Mouse (Mus musculus): ENCODE results near the gene Srrd.

Srrd gene

DNA sequence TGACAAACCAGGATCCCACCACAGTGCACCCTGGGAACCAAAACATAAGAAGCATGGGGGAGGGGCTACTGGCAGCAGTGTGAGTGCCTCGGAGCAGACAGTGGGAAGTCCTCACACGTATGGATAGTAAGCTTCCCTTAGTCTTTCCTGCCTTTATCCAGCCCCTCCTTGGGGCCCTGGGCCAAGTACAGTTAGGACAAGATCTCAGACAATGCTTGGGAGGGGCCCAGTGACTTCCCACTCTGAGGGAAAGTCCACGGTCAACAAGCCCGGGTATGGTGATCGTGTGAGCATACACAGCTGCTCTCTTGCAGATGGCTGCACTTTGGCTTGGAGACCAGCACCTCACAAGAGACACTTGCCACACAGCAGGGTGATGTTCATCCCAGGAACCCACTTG is 25.5 kb downstream of the Srrd start:
- no peak for DNase-seq (ENCODE audit: extremely low spot score)

DNA sequence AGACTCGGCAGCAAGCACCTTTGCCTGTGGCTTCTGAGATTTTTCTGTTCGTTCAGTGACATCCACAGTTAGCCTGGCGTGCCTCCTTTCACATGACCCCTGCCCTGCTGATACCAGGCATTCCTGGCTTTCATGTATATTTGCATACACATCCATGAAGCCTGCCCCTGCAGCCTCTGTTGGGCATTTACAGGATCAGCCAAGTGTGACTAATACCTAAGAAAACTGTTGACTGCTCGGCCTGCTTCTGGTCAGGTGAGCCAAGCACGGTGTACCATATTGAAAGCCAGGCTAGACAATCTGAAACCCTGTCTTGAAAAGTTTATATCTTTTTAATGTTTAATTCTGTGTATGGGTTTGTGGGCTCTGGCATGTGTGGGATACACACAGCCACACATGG is 26.4 kb downstream of the Srrd start:
- DNase-seq (ENCODE audit: extremely low spot score): no peak

DNA sequence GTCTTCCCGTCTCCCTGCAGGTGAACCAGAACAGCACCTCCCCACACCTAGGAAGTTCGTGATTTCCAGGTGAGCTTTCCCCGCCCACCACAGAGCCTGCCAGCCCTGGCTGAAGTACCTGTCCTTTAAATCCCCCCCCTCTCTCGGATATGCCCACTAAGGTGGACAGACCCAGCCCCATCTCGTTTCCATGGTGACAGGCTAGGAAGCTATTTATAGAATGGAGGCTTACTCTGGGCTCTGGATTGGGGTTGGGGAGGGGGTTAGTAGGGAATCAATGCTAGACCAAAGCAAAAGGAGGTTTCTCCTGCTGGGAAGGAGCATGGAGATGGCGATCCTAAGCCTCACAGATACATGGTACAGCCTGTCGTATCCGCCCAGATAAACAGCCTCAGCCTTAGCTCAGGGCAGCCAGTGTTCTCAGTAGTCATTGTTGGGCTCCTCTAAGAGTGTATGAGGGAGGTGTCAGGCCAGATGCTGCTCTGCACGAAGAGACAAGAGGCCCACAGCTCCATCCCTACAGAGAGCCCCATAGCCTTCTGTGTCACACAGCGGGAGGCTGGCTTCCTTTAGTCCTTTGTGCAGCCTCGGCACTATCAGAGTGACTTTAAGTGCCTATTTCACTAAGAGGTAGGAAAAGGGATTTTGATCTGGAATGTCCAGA is 29.5 kb downstream of the Srrd start:
- DNase-seq (ENCODE audit: extremely low spot score): no peak

DNA sequence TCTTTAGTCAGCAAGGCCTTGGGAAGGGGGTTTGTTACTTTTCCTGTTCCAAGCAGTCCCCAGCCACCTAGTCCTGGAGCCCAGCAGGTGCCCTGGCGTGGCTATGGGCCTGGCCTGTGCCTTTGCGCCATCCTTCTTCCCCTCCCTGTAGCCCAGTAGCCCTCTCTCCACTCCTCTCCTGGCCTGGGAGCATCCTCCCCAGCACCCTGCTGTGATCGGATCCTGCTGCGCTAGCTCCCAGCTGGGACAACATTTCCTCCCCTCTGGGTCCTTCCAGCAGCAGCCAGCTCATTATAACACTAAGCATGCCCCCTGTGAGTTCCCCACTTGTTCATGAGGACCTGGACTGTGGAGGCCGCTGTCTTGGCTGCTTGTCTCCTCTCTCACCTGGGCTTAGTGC is 37.0 kb downstream of the Srrd start:
- no peak for DNase-seq (ENCODE audit: extremely low spot score)

DNA sequence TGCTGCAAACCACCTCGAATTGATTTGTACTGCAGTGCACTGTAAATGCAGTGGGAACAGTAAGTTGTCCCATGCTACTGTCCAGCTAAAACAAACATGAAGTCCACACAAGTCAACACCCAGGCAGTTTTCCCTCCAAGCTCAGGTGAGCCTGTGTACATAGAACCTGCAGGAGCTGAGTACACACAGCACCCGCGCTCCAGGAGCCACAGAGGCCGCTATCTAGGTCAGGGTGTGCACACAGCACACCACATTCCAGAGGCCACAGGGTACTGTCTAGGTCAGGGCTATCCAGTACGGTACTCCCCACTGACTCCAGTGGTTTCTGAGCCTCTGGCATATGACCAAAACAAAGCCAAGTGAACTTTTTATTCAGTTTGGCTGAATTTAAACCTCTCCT is 40.5 kb downstream of the Srrd start:
- no peak for DNase-seq (ENCODE audit: extremely low spot score)

DNA sequence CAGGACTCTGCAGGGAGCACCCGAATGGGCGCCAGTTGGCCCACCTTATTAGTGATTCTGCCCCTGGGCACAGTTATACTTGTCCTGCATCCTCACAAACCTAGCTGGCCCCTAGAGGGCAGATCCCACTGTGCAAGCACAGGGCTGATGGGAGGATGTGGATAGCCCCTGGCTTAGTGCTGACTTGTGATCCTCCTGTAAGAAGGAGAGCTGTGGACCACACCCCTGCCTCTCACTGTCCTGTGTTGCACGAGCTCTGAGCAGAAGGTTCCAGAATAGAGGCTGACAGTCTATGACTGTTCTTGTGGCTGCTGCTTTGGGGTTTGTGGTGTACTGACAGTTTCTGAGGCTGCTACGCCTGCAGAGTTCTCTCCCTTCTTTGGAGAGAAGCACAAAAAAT is 41.1 kb downstream of the Srrd start:
- no peak for DNase-seq (ENCODE audit: extremely low spot score)

DNA sequence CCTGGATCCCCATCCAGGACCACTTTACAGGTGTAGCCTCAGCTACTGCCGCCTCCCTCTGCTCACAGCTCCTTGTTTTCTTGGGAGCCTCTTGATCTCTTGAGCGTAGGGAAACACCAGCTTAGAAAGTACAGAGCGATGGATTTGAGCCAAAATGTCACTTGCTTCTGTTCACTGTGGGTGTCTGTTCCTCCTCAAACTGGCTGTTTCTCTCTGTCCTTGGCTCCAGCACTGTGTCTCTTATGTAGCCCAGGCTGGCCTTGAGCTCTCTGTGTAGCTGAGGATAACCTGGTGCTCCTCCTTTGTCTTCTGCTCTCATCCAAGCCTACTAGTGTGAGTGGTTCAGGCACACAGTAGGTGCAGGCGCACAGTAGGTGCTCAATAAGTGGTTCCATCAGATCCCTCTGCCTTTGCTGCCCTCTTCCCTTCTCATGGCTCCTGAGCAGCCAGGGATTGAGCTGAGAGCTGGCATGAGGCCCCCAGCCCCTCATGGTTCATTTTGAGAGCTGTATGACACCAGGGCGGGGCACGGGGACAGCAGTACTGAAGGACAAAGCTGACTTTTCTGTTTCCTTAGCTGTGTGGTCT is 42.0 kb downstream of the Srrd start:
- DNase-seq (ENCODE audit: extremely low spot score): no peak

DNA sequence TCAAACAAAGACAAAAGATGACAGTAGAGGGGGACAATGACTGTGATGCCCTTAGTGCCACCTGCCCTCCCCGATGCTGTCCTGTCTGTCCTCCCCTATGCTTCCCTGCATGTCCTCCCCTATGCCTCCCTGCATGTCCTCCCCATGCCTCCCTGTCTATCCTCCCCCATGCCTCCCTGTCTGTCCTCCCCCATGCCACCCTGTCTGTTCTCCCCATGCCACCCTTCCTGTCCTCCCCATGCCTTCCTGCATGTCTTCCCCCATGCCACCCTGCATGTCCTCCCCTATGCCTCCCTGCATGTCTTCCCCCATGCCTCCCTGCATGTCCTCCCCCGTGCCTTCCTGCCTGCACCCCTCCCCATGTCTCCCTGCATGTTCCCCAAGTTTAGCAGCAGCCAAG is 42.7 kb downstream of the Srrd start:
- DNase-seq (ENCODE audit: extremely low spot score): no peak

DNA sequence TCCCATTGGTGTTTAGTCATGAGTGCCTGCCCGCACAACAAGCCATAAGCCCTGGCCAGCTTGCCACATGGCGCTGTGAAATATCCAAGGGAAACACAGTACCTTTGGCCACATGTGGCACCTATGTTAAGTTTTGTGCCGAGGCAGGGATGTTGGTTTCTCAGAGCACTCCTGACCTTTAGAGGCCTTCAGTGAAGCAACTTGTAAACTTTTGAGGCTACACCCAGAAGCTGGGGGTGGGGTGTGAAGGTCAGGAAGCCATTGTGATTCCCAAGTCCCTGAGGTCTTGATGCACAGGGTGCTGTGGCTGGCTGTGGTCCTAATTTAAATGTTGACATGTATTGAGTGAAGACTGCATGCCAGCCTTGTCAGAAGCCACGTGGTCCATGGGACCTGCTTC is 43.4 kb downstream of the Srrd start:
- no peak for DNase-seq (ENCODE audit: extremely low spot score)

DNA sequence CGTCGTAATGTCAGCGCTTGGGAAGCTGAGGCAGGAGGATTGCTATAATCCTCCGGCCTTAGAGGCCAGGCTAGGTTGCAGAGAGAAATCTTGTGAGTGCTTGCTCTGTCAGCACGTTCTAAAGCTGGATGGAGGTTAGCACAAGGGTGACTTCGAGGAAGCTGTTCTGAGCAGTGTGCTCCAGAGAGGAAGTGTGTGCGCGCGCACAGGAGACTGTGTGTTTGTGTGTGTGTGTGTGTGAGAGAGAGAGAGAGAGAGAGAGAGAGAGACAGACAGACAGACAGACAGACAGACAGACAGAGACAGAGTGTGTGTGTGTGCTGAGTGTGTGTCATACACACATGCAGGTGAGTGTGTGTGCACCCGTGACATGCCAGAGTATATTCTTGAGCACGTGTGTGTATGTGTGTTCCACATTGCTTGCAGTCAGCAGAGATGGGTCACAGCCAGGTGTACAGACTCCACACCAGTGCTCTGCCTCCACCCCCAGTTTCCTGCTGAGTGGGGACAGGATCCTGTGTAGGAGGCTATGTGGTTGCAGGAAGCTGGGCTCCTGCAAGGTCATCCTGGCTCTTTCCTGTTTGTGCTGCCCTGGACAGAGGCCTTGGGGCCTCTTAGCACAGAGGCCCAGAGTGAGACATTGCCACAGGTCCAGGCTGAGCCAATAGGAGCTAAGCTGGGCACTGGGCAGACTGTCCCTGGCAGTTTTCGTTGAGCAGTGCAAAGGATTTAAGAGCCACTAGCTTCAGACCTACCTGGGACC is 44.4 kb downstream of the Srrd start:
- no peak for DNase-seq (ENCODE audit: extremely low spot score)

DNA sequence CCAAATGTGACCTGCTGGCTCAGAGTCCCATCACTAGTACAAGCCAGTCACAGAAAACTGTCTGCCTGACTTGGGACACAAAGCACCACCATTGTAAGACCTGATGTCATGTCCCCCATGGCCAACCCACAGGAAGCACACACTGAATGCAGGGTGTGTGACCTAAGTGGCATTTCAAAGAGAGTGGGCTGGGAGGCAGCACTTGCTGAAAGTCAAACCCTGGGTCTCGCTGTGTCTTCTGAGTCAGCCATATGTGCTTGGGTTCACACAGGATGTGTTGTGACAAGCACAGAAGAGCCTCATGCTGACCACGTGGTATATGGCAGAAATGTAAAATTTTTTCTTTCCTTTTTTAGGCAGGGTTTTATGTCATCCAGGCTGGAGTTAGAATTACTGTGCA is 45.6 kb downstream of the Srrd start:
- no peak for DNase-seq (ENCODE audit: extremely low spot score)

DNA sequence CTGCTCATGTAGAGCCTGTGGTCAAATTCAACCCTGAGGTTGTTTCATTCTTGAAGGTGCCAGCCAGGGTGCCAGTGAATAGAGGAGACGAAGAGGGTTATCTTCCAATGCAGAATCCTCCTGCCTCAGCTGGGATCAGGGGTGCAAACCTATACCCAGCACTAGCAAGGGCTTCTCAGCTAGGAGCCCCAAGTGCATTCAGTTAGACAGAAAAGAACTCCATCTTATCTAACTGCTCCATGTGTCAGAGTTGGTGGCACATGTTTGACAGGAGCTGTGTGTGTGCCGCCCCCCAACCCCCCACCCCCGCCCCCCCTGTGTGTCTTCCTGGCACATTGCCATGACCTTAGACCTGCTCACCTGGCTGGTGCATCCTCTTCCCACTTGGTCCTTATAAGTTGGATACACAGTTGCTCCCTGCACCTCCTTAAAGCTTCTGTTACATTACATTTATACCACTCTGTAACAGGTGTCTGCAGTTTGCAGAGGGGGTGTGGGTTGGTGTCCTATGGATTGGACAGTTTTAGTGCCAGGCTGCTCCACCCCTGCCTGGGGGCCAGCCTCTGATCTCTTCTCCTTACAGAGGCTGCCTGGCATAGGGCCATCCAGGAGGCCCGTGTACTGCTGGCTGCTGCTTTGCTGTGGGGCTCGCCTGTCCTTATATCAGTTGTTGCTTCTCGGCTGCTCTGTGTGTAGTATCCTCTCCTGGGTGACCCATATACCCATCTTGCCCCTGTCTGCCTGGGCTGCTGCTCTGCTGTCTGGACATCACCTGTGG is 46.2 kb downstream of the Srrd start:
- DNase-seq (ENCODE audit: extremely low spot score): no peak

DNA sequence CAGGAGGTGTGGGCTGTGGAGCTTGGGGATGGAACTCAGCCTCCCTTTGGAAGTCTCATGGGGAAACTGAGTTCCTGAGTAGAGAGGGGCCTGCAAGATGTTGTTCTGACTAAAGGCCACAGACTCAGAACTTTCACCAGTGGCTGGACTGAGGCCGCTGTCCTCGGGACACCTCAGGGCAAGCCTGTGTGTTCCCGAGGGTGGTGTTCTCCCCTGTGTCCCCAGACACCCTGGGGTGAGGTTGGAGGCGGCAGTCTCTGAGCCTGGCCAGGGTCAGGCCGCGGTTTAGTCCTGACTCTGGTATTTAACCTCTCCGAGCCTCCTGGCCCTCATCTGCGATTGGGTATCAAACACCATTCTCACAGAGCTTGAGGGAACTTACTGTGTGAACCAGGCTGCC is 47.3 kb downstream of the Srrd start:
- no peak for DNase-seq (ENCODE audit: extremely low spot score)

DNA sequence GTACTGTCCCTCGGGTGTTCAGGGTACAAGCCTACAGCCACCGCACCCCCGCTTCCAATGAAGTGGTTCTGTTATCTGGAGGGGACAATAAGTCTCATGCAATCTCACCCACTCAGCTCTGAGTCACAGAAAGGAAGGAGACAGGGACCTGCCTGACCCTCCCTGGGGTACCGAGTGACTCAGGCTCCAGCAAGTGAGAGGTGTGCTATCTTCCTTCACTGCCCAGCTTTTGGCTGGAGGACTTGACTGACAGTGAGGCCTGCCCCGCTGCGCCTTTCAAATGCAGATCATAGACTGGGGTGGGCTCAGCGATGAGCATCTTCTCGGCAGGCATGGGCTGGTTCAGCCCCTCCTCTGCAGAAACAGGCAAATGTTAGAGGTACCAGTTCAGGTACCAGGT is 47.7 kb downstream of the Srrd start:
- DNase-seq (ENCODE audit: extremely low spot score): no peak

DNA sequence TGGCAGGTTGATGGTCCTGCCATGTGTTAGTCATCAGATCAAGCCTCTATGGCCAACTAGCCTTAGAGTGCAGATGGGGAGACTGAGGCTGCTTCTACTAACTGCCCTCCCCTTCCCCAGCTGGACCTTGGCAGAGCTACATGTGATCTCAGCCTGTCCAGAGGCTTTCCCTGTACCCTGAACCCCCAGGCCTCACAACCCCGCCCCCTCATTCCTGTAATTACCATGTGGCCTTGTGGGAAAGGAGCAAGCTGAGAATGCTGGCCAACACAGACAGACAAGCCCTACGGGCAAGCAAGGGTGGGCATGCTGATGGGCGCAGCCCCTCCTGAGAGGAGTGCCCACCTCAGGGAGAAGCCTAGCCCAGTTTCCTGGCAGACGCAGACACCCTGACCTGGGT is 48.1 kb downstream of the Srrd start:
- DNase-seq (ENCODE audit: extremely low spot score): no peak

DNA sequence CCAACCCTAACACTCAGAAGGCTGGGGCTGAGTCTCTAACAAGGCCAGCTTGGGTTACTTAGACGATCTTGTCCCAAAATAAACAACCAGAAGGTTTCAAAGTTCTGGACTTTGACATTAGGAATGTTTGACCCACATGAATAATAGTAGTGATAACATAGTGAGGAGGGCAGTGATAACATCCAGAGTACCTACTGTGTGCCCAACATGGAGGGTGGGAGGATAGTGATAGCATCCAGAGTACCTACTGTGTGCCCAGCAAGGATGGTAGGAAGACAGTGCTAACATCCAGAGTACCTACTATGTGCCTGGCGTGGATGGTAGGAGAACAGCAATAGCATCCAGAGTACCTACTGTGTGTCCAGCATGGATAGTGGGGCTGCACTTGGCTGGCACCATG is 49.0 kb downstream of the Srrd start:
- no peak for DNase-seq (ENCODE audit: extremely low spot score)

DNA sequence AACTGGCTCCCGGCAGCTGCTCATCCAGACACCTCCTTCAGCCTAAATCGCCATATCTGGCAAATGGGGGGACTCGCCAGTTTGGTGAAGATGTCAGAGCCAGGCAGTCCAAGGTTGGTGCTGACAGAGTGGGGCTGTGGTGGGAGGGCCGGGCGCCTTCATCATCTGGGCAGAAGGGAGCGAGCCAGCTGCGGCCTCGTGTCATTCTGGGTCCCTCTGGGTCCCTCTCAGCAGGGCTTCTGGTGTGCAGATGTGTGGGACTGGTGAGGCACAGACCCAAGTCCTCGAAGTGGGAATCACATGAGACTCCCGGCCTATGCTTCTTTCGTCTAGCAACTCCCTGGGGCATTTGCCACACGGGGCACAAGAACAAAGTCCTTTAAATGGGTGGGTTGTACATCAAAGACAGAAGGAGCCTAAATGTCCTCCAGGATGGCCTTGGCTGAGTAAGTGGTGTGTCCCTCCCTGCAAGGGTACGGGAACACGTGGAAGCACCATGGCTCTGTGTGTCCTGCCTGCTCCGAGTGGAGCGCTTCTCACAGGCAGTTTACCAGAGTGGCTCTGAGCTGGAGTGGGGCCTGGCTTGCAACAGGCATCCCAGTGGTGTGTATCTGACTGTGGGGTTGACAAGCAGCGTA is 50.4 kb downstream of the Srrd start:
- DNase-seq (ENCODE audit: extremely low spot score): no peak

DNA sequence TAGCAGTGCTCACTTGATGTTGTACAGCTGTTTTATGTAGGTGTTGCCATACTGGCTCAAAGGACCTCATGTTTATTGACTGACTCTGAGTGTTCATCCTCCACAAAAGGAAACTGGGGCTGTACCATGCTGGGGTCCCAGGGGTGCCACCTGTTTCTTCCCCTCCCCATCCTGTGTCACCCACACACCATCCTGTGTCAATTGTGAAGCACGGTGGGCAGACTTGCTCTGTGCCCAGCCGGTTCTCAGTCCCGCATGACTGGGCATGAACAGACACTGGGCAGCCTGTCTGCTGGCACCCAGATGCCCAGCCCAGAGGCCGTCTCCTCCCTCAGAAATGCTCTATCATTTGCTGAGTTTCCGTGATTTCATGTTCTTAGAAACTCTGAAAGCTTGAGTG is 51.0 kb downstream of the Srrd start:
- no peak for DNase-seq (ENCODE audit: extremely low spot score)

DNA sequence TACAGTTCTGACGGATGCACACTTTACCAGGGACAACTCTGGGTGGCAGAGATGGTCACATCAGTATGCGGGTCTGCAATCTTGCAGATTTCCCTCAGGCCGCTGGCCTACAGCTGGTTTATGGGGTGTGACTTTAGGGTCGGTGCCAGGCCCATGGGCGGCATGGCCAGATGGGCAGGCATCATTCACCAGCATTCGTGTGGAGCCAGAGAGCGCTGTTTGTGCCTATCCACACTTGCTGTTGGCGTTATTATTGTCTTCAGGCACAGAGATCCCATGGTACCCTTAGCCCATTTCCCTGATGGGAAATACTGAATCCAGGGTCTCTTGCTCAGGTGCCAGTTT is 52.3 kb downstream of the Srrd start:
- no peak for DNase-seq (ENCODE audit: extremely low spot score)

DNA sequence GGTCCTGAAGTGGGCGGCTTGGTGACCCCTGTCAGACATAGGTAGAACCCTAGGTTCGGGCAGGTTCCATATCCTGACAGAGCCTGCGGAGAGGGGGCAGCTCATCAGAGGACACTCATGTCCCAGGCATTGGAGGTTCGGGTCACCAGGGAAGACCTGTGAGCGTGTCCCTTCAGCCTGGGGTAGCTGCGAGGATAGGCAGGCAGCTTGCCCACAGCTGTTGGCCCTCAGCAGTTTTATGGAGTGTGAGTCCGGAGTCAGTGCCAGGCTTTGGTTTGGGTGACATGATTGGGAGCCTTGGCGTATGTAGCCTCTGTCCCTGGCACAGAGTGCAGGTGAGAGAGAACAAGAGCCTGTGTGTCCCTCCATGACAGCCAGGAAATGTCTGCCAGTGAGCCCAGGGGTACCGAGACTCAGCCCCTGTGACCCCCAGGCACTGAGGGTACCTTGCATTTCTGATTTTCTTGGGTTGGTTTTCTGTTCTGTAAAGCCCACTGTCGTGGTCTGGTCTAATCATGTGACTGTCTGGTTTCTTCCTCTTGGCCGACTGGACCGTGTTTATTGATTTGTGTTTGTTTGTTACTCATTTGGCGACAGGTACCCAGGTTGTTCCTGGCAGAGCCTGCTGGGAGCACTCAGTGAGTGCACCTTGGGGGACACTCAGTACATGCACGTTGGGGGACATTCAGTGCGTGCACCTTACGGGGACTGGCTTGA is 52.9 kb downstream of the Srrd start:
- DNase-seq (ENCODE audit: extremely low spot score): no peak

DNA sequence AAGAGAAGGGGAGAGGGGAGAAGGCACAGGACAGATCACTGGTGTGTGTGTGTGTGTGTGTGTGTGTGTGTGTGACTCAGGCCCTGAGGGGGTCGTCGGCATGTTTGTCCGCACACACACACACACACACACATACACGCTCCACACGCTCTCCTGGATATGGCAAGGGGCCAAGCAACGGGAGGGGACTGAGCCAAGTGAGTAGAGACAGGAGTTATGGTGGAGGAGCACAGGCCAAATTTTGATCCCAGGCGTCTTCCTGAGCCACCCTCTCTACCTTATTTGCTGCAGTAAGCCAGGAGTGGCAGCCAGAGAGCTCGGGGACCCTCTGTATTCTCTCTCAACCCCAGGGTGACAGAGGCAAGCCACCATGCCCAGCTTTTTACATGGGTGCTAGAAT is 53.6 kb downstream of the Srrd start:
- DNase-seq (ENCODE audit: extremely low spot score): no peak
